Mouse (Mus musculus): ENCODE data around the gene Gas7.

DNA sequence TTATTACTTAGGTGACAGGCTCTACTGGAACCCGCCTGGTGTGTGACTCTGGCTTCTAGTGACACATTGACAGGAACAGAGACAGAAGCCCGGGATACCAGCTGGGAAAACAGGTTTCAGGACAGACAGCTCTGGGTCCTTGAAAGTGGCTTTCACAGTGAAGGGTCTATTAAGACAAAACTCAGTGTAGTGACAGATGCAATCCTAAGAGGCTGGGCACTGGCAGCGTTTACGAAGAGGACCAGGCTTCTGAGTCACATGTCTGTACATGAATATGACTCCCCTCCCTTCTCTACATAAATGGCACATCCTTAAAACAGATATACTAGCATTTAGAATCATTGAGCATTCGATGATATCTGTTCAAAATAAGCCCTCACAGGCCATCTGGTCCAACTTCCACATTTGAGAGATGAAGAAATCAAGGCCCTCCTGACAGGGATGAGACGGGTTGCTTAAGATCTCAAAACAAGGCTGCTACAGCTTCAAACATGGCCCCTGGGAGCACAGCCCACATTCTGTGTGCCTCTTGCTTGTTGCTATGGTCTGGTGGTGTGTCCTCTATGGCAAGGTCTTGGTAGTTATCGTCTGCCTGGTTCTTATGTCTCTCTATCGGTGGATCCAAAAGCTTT lies 133.1 kb downstream of the Gas7 start:
- TF ChIP-seq CTCF (conservative IDR thresholded peaks at IDR 0.05; ENCODE audit: insufficient read depth, insufficient read length, low read depth, low read length) (no peak), POLR2A (IDR thresholded peaks at IDR 0.05; ENCODE audit: low read depth, low read length) (no peak)
